Mouse (Mus musculus): ENCODE measurements around the gene Gpr137b.
"Not testable (repeated sequence)": the region's sequence is repeated elsewhere in the genome, so short reads cannot be mapped to it uniquely, and the experiment has no call there.

Gene Gpr137b

GRCm38 (mm10) chr13:13393228-13394095 lies at the start of gene Gpr137b:
Gene Gpr137b (minus strand): TSS chr13:13394014.
- not testable (repeated sequence) for DNase-seq (ENCODE audit: low read depth, low spot score)

- not testable (repeated sequence) for DNase-seq (ENCODE audit: low read depth, low spot score)
These were observed 44.5 kb upstream of the Gpr137b start for GRCm38 (mm10) chr13:13438112-13438953.

GRCm38 (mm10) chr13:13437460-13438015 lies 43.7 kb upstream of the Gpr137b start, which contains the start of gene Nid1:
Gene Nid1 (plus strand): TSS chr13:13437551.
- DNase-seq (ENCODE audit: low read depth, low spot score) = peak; percentile 34

DNA sequence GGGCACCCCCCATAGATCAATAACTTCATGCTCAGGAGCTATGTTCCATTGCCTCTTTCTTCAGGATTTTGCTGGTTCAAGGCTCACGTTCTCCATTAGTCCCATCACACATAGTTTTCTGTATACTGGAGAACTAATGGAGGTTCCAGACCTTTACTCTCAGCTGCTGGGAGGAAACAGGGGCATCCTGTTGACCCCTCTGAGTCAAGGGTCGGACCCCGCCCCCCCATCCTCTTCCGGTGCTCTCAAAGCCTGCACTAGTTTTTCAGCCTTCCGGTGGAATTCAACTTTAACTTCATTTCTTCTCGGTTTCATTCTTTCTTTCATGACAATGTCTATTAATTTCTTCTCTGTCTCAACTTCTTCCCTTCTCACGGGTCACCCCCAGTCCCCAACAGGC lies 42.3 kb upstream of the Gpr137b start:
- DNase-seq (ENCODE audit: low read depth, low spot score) = not testable (repeated sequence)

GRCm38 (mm10) chr13:13423301-13423700 lies 29.5 kb upstream of the Gpr137b start:
- not testable (repeated sequence) for DNase-seq (ENCODE audit: low read depth, low spot score)

- DNase-seq (ENCODE audit: low read depth, low spot score) = not testable (repeated sequence)
These were observed 25.0 kb upstream of the Gpr137b start for GRCm38 (mm10) chr13:13418859-13419258.

DNA sequence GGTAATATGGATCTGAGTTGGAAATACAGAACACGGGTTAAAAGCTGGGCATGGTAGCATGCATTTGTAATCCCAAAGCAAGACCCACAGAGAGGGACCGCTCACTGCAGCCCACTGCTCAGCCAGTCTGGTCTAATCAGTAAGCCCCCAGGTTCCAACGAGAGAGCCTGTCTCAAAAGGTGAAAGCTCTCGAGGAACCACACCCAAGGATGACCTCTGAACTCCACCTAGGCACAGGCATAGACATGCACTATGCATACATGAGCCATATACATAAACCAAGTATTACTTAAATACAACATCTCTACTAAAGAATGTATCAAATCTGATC lies 22.2 kb upstream of the Gpr137b start:
- not testable (repeated sequence) for DNase-seq (ENCODE audit: low read depth, low spot score)

- not testable (repeated sequence) for DNase-seq (ENCODE audit: low read depth, low spot score)
These were observed 21.5 kb upstream of the Gpr137b start for GRCm38 (mm10) chr13:13415120-13416006.

GRCm38 (mm10) chr13:13414206-13414605 lies 20.4 kb upstream of the Gpr137b start:
- no peak for DNase-seq (ENCODE audit: low read depth, low spot score)

- DNase-seq (ENCODE audit: low read depth, low spot score) = not testable (repeated sequence)
These were observed 11.7 kb upstream of the Gpr137b start for GRCm38 (mm10) chr13:13405511-13405910.

DNA sequence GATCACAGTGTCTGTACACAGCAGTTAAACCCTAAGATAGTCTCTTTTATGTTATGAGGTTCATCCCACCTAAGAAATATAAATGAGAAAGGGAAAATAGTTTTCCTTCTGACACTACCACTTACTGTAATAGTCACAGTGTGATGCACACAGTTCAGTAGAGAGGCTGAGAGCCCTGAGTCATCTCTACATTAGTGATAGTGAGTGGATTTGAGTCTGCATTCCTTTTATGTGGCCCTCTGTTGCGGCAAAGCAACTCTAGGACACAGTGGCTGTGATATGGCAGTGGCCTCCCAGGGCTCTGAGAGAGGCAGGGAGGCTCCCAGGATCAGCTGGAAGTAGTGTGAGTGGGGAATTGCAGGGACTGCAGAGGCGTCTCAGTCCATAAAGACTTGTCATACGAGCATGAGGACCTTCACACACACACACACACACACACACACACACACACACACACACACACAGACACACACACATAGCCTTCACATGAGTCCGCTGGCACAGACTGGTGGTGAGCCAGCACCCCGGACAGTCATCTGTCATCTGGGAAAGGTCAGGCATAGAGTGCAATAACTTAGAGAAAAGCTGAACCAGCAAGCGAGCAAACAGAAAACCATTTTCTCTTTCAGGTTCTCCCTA lies 10.8 kb upstream of the Gpr137b start:
- DNase-seq (ENCODE audit: low read depth, low spot score) = not testable (repeated sequence)

DNA sequence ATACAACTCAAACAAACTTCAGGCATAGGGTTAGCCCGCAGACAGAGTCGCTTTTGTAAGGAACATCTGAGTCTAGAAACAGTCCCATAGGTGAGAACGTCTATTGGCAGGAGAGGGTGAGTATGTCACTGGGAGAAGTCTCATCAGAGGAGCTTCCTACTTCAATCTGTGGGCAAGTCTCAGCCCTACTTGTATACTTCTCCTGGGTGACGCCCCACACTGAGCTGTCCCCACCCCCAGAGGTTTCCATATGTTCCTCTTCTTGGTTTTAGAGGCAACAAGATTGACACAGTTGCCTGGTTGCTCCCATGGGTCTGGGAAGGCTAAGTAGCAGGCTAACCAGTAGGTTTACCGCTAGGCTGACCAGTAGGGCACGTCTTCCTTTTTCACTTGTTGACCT lies 10.0 kb upstream of the Gpr137b start:
- DNase-seq (ENCODE audit: low read depth, low spot score) = not testable (repeated sequence)

DNA sequence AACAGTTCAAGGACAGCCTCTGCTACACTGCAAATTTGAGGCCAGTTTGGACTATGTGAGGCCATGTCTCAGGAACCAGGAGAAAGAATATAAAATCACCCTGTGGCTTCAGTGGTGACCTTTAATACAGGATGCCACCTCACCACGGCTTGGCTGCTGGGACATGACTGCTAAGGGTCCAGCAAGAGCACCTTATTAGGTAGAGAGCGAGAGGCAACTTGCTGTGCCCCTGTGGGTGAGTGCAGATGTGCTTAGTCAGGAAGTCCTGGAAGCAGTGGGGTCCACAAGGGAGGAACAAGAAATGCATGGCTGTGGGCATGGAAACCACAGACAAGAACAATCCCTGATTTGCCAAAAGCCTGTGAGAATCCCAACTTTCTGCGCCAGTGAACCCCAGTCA lies 9.6 kb upstream of the Gpr137b start:
- not testable (repeated sequence) for DNase-seq (ENCODE audit: low read depth, low spot score)

DNA sequence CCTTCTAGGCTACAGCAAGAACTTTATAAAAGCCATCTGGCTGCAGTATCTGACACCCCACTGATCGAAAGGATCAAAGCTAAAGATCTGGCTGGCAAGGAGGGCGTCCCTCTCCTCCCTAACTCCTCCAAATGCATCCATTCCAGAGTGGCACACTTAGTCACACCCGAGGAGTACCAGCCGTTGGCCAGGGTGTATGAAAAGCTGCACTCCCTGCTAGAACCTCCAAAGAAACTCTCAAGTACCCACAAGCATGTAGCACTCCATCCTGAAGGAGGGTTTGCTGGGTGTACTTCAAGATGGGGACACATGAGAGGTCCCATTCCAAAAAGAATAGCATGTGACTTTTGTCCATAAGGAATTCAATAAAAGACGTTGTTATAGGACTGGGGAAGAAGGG lies 9.0 kb upstream of the Gpr137b start:
- not testable (repeated sequence) for DNase-seq (ENCODE audit: low read depth, low spot score)

- DNase-seq (ENCODE audit: low read depth, low spot score) = not testable (repeated sequence)
These were observed 7.0 kb upstream of the Gpr137b start for GRCm38 (mm10) chr13:13400851-13401250.

DNA sequence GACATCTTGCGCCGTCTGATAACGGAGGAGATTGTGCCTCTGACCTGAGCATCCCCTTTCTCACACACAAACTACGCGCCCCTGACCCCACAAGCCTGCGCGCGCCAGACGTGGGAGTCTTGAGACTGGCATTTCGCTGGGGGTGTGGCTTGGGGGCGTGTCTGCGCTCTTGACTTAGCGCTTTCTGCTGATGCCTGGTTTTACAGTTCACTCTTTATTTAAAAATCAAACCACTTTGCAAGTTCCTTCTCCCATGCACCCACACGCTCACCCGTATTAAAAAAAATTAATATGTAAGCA lies 232 bp upstream of the Gpr137b start:
- DNase-seq (ENCODE audit: low read depth, low spot score) = not testable (repeated sequence)

DNA sequence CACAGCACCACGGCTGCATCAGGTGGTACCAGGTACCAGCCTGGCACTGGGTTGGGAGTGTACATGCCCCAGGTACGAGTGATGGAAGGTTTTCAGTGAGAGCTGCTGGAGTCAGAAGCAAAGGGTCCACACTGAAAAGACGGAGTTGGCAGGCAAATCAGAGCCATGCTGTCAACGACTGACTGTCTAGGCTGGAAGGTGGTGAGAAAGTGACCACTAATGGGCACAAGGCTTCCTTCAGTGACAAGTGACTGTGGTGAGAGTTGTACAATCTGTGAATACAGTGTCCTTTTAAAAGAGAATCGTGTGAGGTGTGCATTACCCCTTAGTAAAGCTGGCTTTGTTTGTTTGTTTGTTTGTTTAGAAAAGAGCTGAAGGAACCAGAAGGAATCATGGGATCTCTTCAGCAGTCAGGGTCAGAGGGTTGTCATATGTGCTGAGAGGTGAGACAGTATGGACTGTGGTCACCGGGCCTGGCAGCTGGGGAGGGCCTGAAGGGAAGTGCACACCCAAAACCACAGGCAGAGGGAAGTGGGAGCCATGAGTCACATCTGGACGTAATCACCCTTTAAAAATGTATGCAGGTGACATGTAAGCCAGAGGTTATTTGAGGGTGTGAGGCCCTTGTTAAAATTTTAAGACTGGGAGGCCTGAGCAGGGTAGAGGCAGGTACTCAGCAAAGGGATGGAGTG lies 15.5 kb downstream of the Gpr137b start:
- not testable (repeated sequence) for DNase-seq (ENCODE audit: low read depth, low spot score)

GRCm38 (mm10) chr13:13377180-13377579 lies 16.6 kb downstream of the Gpr137b start:
- no peak for DNase-seq (ENCODE audit: low read depth, low spot score)

DNA sequence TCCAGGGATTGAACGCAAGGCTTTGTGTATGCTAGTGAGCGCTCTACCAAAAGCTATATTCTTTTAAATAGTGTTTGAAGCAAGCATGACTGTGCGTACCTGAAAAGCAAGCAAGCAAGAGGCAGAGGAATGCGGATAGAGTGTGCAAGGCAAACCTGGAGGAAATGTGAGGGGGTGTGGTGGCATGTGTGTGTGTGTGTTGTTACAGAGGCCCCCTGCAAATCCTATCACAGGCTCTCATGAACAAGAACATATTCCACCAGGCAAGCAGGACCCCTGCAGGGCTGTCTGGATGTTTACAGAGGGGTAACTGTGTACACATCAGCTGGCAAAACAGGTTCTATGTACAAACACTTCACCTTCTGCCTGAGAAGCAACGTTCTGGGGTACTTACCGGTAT lies 19.8 kb downstream of the Gpr137b start:
- DNase-seq (ENCODE audit: low read depth, low spot score) = not testable (repeated sequence)

DNA sequence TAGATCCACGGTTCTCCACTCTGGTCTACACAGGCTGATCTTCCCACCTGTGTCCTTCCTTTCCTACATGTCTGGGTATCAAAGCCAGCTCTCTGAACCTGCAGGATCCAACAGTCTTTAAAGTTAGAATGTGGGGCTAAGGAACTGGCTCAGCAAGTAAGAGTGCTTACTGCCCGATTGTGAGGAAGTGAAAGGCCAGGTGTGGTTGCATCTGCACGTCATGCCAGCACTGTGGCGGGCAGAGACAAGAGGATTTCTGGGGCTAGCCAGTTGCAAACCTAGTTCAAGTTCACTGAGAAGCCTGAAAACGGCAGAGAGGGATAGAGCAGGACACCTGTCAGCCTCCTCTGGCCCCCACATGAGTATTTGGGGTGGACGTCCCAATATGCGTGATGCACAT lies 22.4 kb downstream of the Gpr137b start:
- not testable (repeated sequence) for DNase-seq (ENCODE audit: low read depth, low spot score)
